15 mouse cellular contexts compared by ENCODE assay signal in genomic region chr12:105068911-105069310, GRCm38 (mm10). TPM values are rescaled to one million over a fixed set of nuclear protein-coding genes. Genes with fewer than 3 reads are reported as not detected.
DNase-seq lines count a peak whose midpoint lies in the region; ATAC-seq and TF ChIP-seq lines count a peak whose summit lies in the region.
"Had no signal": no experiment of that assay in that cellular context is flagged by ENCODE, and none has a peak within 500 bp of the region (broad histone marks: within the 10 kb centered on the region; RNA-seq: fewer than 3 reads in every experiment).

No protein-coding gene starts in this region.

- no peak overlapping the region for H3K9ac ChIP-seq in liver, postnatal 0 days (replicated peaks)
- H3K9ac ChIP-seq in forebrain, embryonic 14.5 days (ENCODE audit: low read length), result no peak overlapping the region
- H3K9ac ChIP-seq: embryonic facial prominence, embryonic 13.5 days; hindbrain, embryonic 15.5 days; lung, embryonic 14.5 days; neural tube, embryonic 15.5 days had no signal

- H3K36me3 ChIP-seq in liver, postnatal 0 days (replicated peaks; ENCODE audit: insufficient read depth, low read length), result no peaks in the 10 kb centered on the region
- no peaks in the 10 kb centered on the region for H3K36me3 ChIP-seq in forebrain, embryonic 14.5 days (ENCODE audit: control insufficient read depth, insufficient read depth, low read length)
- H3K36me3 ChIP-seq: embryonic facial prominence, embryonic 13.5 days; hindbrain, embryonic 15.5 days; limb, embryonic 10.5 days; neural tube, embryonic 15.5 days had no signal

- H3K27ac ChIP-seq in liver, postnatal 0 days (ENCODE audit: low read depth), result no peak overlapping the region
- no peak overlapping the region for H3K27ac ChIP-seq in forebrain, embryonic 14.5 days (ENCODE audit: low read depth, low read length)
- H3K27ac ChIP-seq: embryonic facial prominence, embryonic 13.5 days; hindbrain, embryonic 15.5 days; limb, embryonic 10.5 days; neural tube, embryonic 15.5 days had no signal

- H3K4me3 ChIP-seq in liver, postnatal 0 days (ENCODE audit: low read depth, low read length), result no peak overlapping the region
- H3K4me3 ChIP-seq in forebrain, embryonic 14.5 days (ENCODE audit: low read depth, low read length), result no peak overlapping the region
- H3K4me3 ChIP-seq: embryonic facial prominence, embryonic 13.5 days; hindbrain, embryonic 15.5 days; limb, embryonic 10.5 days; neural tube, embryonic 15.5 days had no signal

- DNase-seq in 416B (ENCODE audit: low read depth), result peak; percentile 89
- DNase-seq in liver, postnatal 0 days, result no peak
- peak; percentile 8 to 16 for DNase-seq in thymus, postnatal 10 days (ENCODE audit: low spot score in 2 of 2)
- DNase-seq in yolk sac, embryonic 10.5 days (ENCODE audit: low spot score), result no peak
- no peak for DNase-seq in forebrain, embryonic 14.5 days (ENCODE audit: low spot score)
- no peak for DNase-seq in adrenal gland, postnatal 25 days
- DNase-seq: cerebellum, adult 11-12 months; kidney, adult 18-20 months; lung, embryonic 14.5 days; retina, postnatal 1 day had no signal

- no peak overlapping the region for H3K4me2 ChIP-seq in liver, postnatal 0 days (ENCODE audit: low read depth, low read length)
- H3K4me2 ChIP-seq in forebrain, embryonic 14.5 days (ENCODE audit: low read length), result no peak overlapping the region
- H3K4me2 ChIP-seq: embryonic facial prominence, embryonic 13.5 days; hindbrain, embryonic 15.5 days; lung, embryonic 14.5 days; neural tube, embryonic 15.5 days had no signal

- no peak for TF ChIP-seq EP300 in liver, postnatal 0 days (IDR thresholded peaks at IDR 0.05; ENCODE audit: low read depth)

- no peaks in the 10 kb centered on the region for H3K27me3 ChIP-seq in liver, postnatal 0 days (ENCODE audit: insufficient read depth, low read length)
- no peaks in the 10 kb centered on the region for H3K27me3 ChIP-seq in forebrain, embryonic 14.5 days (replicated peaks; ENCODE audit: control insufficient read depth, insufficient read depth, low read length)
- H3K27me3 ChIP-seq: embryonic facial prominence, embryonic 13.5 days; hindbrain, embryonic 15.5 days; neural tube, embryonic 15.5 days had no signal

- TF ChIP-seq CTCF in liver, postnatal 0 days (IDR thresholded peaks at IDR 0.05; ENCODE audit: low read depth), result no peak

- WGBS in liver, postnatal 0 days (ENCODE audit: insufficient replicate concordance), result 40% methylated on average over 5 of the region's 5 CpGs
- 86% methylated on average over 5 of the region's 5 CpGs for WGBS in forebrain, embryonic 14.5 days

- 0 out of 2 replicates have a peak, but pooled peaks cover 3% of the 10 kb centered on the region for H3K4me1 ChIP-seq in liver, postnatal 0 days (ENCODE audit: insufficient read depth)
- no peaks in the 10 kb centered on the region for H3K4me1 ChIP-seq in forebrain, embryonic 14.5 days (ENCODE audit: control insufficient read depth, insufficient read depth, low read length)
- H3K4me1 ChIP-seq: embryonic facial prominence, embryonic 13.5 days; neural tube, embryonic 15.5 days had no signal

- H3K9me3 ChIP-seq in liver, postnatal 0 days (ENCODE audit: low read length), result no peaks in the 10 kb centered on the region
- no peaks in the 10 kb centered on the region for H3K9me3 ChIP-seq in forebrain, embryonic 14.5 days (replicated peaks; ENCODE audit: control insufficient read depth, low read length)
- H3K9me3 ChIP-seq: embryonic facial prominence, embryonic 13.5 days; hindbrain, embryonic 15.5 days; limb, embryonic 10.5 days; neural tube, embryonic 15.5 days had no signal

- peak; percentile 92 for ATAC-seq in activated CD4-positive, CD25-positive, alpha-beta regulatory T cell, adult 4 months
- ATAC-seq in liver, postnatal 0 days, result 0 out of 2 replicates have a peak, but pooled peaks have one; percentile 31
- ATAC-seq in forebrain, embryonic 14.5 days, result no peak

RNA-seq across cellular contexts. Expression of gene Glrx5, which starts 36.4 kb away (rescaled TPM):
- polyA plus RNA-seq in activated CD4-positive, CD25-positive, alpha-beta regulatory T cell, adult 4 months (2017; shearing (Covaris generic)), result 1 to 10 TPM; 6.5 to 7.7 TPM
- polyA plus RNA-seq in liver, postnatal 0 days (2015; fragmentation: Nextera tagmentation; extraction: Ambion mirVana), result 349 and 355 TPM in 2 replicates
- 154 and 173 TPM in 2 replicates for polyA plus RNA-seq in forebrain, embryonic 14.5 days (2014; fragmentation: Nextera tagmentation; extraction: Ambion mirVana)
- total RNA-seq in adrenal gland, postnatal 25 days (2021), result 183 and 235 TPM in 2 replicates

RNA-seq across cellular contexts. Expression of gene Syne3, which starts 59.3 kb away (rescaled TPM):
- polyA plus RNA-seq in activated CD4-positive, CD25-positive, alpha-beta regulatory T cell, adult 4 months (2017; shearing (Covaris generic)), result 1 to 10 TPM; 4.1 to 5.4 TPM
- polyA plus RNA-seq in liver, postnatal 0 days (2015; fragmentation: Nextera tagmentation; extraction: Ambion mirVana), result 1.3 and 2.3 TPM in 2 replicates
- 0.08 and 0.22 TPM in 2 replicates for polyA plus RNA-seq in forebrain, embryonic 14.5 days (2014; fragmentation: Nextera tagmentation; extraction: Ambion mirVana)
- 8.6 and 14.8 TPM in 2 replicates for total RNA-seq in adrenal gland, postnatal 25 days (2021)

Comparison
In these comparisons a context has a peak if more than half of its experiments do, and no peak if none do; other contexts are left out.
1. DNase-seq: peak in 416B (single experiment) and thymus, postnatal 10 days (2 of 2); none in liver, postnatal 0 days (single experiment), yolk sac, embryonic 10.5 days (single experiment), forebrain, embryonic 14.5 days (single experiment) and adrenal gland, postnatal 25 days (single experiment).
2. RNA of gene Glrx5, which starts 36.4 kb away (polyA plus RNA-seq): 349 to 355 TPM in liver, postnatal 0 days and 154 to 173 TPM in forebrain, embryonic 14.5 days; 6.5 to 7.7 TPM in activated CD4-positive, CD25-positive, alpha-beta regulatory T cell, adult 4 months; every median in the first group is over 10 times any median in the second.